Mouse (Mus musculus): ENCODE measurements around the gene Try10.
"Not testable (repeated sequence)": the region's sequence is repeated elsewhere in the genome, so short reads cannot be mapped to it uniquely, and the experiment has no call there.

Try10 gene

DNA sequence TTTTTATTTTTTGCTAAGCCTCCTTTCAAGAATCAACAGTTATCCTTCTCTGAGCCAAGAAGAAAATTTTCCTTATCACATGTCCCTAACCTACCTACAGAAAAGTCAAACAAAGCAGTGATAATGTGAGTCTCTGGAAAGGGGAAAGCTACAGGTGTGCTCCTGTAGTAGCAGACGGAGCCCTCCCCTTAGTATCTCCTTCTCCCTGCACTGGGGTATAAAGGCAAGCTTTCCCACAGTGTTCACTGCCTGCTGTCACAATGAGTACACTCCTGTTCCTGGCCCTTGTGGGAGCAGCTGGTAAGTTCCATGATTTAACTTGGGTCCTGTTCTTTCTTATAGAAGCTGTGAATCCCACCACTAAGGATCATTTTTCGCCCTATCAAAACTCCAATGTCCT, at the start of gene Try10:
Gene Try10, plus strand, starts transcription at position 174 of the 400 bp plus-strand sequence.
- DNase-seq (ENCODE audit: low spot score in 2 of 2), result no peak

DNA sequence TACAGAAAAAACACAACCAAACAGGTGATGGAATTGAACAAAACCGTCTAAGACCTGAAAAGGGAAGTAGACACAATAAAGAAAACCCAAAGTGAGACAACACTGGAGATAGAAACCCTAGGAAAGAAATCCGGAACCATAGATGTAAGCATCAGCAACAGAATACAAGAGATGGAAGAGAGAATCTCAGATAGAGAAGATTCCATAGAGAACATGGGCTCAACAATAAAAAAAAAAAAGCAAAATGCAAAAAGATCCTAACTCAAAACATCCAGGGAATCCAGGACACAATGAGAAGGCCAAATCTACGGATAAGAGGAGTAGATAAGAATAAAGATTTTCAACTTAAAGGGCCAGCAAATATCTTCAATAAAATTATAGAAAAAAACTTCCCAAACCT, 37.2 kb upstream of the Try10 start, which contains the start of gene Try5:
Gene Try5, minus strand, starts transcription at position 101 of the 400 bp plus-strand sequence.
- DNase-seq (ENCODE audit: low spot score in 2 of 2), result not testable (repeated sequence)

DNA sequence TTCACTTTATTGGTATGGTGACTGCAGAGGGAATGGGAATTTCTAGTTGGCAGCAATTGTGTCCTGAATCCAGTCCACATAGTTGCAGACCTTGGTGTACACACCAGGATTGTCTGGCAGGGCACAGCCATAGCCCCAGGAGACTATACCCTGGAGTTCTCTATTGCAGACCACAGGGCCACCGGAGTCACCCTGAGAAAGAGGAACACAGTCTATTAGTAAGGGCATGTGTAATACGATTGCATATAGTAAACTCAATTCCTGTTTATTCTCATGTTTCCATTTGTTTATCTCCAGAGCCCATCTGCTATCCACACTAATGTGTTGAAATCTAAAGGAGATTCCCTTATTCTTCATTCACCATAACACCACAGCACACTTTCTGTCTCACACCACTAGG, 19.9 kb downstream of the Try10 start:
- not testable (repeated sequence) for DNase-seq (ENCODE audit: low spot score in 2 of 2)

DNA sequence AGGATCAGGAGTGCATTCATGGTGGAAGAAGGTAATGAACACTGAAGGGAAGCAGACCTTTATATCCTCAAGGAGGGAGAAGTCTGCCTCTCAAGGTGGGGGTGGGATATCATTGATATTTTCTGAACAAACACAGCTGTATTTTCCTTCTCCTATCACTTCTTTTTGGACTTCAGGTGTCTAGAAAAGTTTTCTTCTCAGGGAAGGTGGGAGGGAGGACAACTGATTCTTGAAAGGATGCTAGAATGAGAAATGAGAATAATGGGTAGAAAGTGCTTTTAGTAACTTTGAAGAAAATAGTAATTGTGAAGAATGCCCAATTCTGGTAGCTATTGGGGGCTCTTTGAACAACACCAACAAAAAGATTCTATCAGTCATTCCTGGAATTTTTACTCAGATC, 23.7 kb downstream of the Try10 start, which contains the start of gene Prss3:
Gene Prss3, minus strand, starts transcription at position 101 of the 400 bp plus-strand sequence.
- DNase-seq (ENCODE audit: low spot score in 2 of 2), result not testable (repeated sequence)

DNA sequence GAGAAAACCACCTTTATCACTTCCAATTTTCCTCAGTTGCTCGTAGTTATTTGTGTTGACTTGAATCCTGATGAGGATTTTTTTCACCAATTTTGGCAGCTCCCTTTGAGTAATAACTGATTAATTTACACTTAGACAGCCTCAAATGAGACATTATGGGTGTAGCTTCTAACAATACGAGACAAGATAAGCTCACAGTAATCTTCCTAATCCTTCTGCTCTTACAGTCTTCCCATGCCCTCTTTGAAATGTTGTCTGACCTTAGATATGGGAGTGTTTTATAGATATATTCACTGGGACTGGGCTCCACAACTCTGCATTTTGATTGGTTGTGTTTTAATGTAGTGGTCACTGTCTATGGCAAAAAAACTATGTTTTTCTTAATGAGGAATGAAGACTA, 32.9 kb downstream of the Try10 start:
- no peak for DNase-seq (ENCODE audit: low spot score in 2 of 2)

DNA sequence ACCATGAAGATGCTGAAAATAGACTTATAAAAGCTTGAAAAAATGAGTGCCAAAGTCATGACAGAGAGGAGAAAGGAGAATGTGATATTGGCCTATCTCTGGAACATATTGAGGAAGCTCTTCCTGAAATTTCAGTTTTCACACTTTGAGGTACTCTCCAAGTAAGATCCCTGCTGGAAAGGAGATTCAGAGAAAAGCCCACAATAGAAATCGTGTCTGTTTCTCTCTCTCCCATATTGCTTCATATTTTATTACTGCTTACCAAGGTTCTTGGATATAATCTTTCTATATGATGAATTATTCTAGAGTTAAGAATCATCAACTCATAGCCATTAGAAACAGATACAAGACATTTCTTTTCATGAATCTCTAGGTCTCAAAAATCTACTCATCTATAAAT, 37.7 kb downstream of the Try10 start:
- not testable (repeated sequence) for DNase-seq (ENCODE audit: low spot score in 2 of 2)

DNA sequence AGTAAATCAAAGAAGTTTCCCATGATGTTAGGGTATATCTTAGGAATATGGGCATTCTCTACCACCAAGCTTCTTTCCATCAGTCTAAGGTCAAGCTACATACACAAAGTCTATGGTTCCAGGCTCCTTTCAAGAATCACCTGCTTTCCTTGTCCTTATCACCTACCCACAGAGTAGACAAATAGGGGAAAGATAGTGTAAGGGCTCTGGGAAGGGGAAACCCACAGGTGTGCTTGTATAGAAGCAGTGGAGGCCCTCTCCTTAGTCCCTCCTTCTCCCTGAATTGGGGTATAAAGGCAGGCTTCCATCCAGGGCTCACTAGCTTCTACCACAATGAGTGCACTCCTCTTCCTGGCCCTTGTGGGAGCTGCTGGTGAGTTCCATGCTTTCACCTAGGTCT, 38.2 kb downstream of the Try10 start, which contains the start of gene Gm5771:
Gene Gm5771, plus strand, starts transcription at position 301 of the 400 bp plus-strand sequence.
- not testable (repeated sequence) for DNase-seq (ENCODE audit: low spot score in 2 of 2)

Data from natural killer cell, adult 2 months (primary cell).